Mouse (Mus musculus): ENCODE measurements around the gene Pkhd1.

DNA sequence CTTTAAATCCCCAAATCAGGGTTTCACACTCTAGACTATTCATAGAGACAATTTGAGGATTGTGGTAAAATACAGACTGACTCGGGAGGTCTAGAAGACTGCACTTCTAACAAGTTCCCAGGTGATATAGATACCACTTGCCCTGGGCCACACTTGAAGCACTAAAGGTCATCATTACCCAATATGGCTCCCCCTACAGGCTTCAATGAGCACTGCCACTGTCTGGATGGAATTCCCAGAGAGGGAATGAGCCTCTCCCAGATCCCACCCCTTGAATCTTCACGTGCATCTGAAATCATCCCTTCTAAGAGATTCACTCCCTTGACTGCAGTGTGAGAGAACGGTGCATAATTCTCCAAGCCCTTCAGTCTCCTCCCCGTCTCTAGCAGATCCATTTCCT lies 73.3 kb downstream of the Pkhd1 start:
- TF ChIP-seq CTCF (IDR thresholded peaks at IDR 0.05; ENCODE audit: low read depth) (no peak), EP300 (IDR thresholded peaks at IDR 0.05; ENCODE audit: low read depth) (no peak)
